Mouse (Mus musculus) layer of hippocampus, postnatal 36 days (tissue): ENCODE results near the gene Crtac1. TPM values are rescaled to one million over a fixed set of nuclear protein-coding genes. Genes with fewer than 3 reads are reported as not detected.

Experiments used
- DNase-seq, 2 experiments: peaks; one replicate each; pipeline ENCODE4 v3.0.0; 2022
- total RNA-seq, 2 experiments: library from RNA; stranded (reverse); gene quantifications; 2 replicates each; pipeline ENCODE4 v1.2.3; 2021

Crtac1 gene
- total RNA-seq, 2 experiments from 2014 or later = 85.5 to 105 TPM

- no peak for DNase-seq
Observed at GRCm38 (mm10) chr19:42322357-42323090, 109.1 kb downstream of the Crtac1 start.

- DNase-seq = no peak
Observed at GRCm38 (mm10) chr19:42321936-42322335, 109.6 kb downstream of the Crtac1 start.

GRCm38 (mm10) chr19:42317648-42318425 lies 113.7 kb downstream of the Crtac1 start:
- peak; percentile 70 to 73 for DNase-seq

GRCm38 (mm10) chr19:42316998-42317397 lies 114.6 kb downstream of the Crtac1 start:
- peak; percentile 67 to 72 for DNase-seq

GRCm38 (mm10) chr19:42316525-42316924 lies 115.1 kb downstream of the Crtac1 start:
- peak; percentile 60 to 69 for DNase-seq

- peak; percentile 88 for DNase-seq
Observed at GRCm38 (mm10) chr19:42315914-42316313, 115.7 kb downstream of the Crtac1 start.

- DNase-seq = no peak
Observed at GRCm38 (mm10) chr19:42315070-42315679, 116.4 kb downstream of the Crtac1 start.

- DNase-seq = no peak
Observed at GRCm38 (mm10) chr19:42312191-42312590, 119.4 kb downstream of the Crtac1 start.

- DNase-seq = no peak
Observed at GRCm38 (mm10) chr19:42311332-42311731, 120.3 kb downstream of the Crtac1 start.

- no peak for DNase-seq
Observed at GRCm38 (mm10) chr19:42308931-42309330, 122.7 kb downstream of the Crtac1 start.

- DNase-seq = no peak
Observed at GRCm38 (mm10) chr19:42307019-42307418, 124.6 kb downstream of the Crtac1 start.

- DNase-seq = no peak
Observed at GRCm38 (mm10) chr19:42306202-42306601, 125.4 kb downstream of the Crtac1 start.

- no peak for DNase-seq
Observed at GRCm38 (mm10) chr19:42305746-42306145, 125.8 kb downstream of the Crtac1 start.

GRCm38 (mm10) chr19:42304506-42304905 lies 127.1 kb downstream of the Crtac1 start:
- DNase-seq = no peak

GRCm38 (mm10) chr19:42303210-42303813 lies 128.3 kb downstream of the Crtac1 start:
- DNase-seq = no peak

GRCm38 (mm10) chr19:42293216-42293615 lies 138.4 kb downstream of the Crtac1 start:
- no peak for DNase-seq

- DNase-seq = no peak
Observed at GRCm38 (mm10) chr19:42292106-42292505, 139.5 kb downstream of the Crtac1 start.

- peak in 1 of 2 experiments; percentile 21 for DNase-seq
Observed at GRCm38 (mm10) chr19:42290954-42291661, 140.5 kb downstream of the Crtac1 start.

GRCm38 (mm10) chr19:42288361-42288760 lies 143.2 kb downstream of the Crtac1 start:
- DNase-seq = no peak

- DNase-seq = no peak
Observed at GRCm38 (mm10) chr19:42284178-42284577, 147.4 kb downstream of the Crtac1 start.

GRCm38 (mm10) chr19:42279611-42280010 lies 152.0 kb downstream of the Crtac1 start:
- DNase-seq = no peak

- DNase-seq = no peak
Observed at GRCm38 (mm10) chr19:42278461-42278860, 153.1 kb downstream of the Crtac1 start.
